Mouse (Mus musculus) embryo, embryonic 11.5 days (tissue): Measurements from ENCODE around the gene Ank2.
"Not testable (repeated sequence)": the region's sequence is repeated elsewhere in the genome, so short reads cannot be mapped to it uniquely, and the experiment has no call there.

Experiments
- DNase-seq: peaks from one replicate; pipeline ENCODE4 v3.0.0-alpha.2; 2012; ENCODE audit warnings: low read depth, low spot score

Gene Ank2

DNA sequence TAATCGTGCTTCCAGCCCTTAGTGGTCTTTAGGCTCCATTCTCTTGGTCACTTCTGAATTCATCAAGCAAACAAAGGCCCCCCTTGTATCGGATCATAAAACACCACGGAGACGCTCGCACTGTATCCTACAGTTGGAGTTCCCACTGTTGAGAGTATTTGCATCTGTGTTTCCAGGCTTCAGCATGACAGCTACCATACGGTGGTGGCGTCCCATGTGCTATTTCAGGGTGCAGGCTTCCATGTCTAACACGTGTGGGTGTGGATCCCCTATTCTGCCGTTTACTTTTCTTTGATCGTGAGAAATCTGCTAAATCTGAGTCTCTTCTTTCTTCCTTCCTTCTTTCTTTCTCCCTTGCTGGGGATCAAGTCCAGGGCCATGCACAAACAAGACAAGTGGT is 14.0 kb downstream of the Ank2 start:
- DNase-seq, result no peak

DNA sequence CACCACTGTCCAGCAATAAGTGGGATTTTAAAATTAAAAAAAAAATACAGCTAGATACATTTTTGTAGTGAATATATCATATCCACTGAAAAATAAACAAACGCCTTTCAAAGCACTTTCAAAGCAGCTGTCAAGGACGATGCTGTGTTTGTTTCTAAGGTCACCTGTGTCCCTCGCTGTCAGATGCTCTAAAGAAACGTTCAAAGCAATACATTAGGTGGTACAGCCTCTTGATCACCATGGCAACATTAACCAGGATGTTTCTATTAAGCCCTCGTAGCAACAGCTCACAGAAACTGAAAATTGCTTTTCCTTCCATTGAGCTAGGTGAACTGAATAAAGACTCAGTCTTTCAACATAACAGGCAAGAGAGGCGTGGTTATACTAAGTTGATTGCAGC is 17.5 kb downstream of the Ank2 start:
- no peak for DNase-seq

DNA sequence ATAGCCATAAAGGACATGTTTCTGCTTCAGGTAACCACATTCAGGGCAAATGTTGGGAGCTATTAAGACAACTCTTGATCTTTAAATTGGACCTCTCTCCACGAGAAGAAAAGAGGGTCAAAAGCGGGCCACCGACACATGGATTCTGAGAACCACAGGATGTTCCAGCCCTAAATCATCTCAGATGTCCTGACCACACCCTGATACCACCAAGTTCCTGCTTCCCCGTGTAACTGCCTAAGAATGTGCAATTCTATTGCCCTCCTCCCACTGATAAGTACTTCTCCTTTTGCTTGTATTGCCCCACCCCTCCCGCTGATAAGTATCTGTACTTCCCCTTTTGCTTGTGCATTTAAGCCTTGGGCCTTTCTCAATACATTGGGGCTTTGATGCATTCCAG is 18.8 kb downstream of the Ank2 start:
- not testable (repeated sequence) for DNase-seq

DNA sequence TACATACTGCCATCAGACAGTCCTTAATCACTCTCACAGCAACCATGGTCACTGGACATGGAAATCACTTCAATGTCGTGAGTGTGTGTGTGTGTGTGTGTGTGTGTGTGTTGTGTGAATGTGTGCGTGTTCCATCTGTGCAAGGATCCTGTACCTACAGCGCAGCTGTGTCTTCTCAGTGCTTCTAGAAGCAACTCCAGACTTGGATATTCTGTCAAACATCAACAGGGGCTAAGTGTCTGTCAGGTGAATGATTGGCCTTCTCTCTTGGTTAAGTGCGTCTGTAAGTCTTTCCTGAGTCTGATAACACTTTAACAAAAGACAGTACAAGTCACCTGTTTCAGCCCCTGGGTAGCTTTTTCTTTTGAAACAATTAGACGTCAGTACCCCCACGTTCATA is 25.0 kb downstream of the Ank2 start:
- no peak for DNase-seq

DNA sequence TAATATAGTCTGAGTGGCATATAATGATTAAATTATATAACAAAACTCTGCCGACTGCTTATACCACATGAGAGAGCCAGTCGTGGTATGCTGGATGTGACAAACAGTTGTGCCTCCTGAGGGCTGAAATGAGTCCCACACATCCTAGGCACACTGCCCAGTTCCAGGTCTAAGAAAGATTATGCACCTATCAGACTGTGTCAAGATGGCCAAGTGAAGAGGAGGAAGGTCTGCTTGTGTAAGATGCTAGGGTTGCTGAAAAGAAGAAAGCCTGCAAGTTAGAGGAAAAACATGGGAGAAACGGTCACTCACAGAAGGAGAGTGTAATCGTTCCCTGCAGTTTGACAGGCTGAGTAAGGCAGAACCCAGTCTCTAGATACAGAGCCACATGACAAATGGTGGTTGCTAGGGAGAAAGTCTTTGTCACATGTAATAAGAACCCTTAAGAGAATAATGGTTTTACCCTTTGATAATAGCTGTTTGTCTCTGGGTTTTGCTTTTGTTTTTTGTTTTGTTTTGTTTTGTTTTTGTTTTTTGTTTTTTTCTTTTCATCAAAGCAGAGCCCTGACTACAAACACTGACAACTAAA is 29.9 kb downstream of the Ank2 start:
- DNase-seq, result no peak

DNA sequence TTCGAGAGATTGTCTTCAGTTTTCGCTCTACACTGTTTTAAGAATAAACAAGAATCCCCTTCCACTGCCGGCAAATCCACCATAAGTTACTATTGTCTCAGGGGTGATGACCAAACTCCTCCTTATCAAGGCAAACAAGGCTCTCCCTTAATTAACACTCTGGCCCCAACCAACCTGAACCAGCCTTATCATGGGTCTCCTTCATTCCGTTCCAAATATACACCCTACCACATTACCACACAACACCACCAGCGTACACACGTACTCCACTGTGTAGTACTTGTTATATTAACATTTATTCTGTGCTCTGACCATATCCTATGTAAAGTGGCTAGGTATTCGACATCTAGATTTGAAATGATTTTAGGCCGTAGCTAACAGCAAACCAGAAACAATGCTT is 30.6 kb downstream of the Ank2 start:
- DNase-seq, result no peak

DNA sequence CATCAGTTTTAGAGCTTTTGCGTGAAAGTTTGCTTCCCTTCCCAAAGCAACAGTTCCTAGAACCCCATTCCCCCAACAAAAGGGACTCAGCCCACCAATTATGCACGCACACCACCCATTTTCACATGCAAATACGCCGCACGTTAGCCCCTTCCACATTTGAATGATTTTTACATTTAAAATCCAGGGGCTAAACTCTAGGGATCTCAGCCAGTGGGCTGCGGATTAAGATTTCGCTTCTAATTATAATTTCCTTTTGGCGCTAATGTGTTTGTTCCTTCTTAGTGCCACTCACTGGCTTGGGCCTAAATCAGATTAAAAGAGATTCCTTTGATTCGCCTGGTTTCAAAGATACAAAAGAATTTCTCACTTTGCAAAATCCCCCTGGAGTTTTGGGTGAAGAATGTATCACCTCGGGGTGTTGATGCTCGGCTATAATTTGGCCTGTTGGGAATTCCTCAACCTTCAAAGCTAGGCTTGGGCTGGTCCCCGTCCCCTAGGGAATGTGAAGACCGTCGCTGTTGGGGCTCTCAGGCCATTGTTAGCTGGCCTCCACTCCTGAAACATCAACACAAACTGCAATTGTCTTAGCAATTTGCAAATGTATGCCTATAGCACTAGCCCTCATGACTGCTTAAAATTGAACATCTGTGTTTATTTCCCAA is 35.2 kb downstream of the Ank2 start:
- DNase-seq, result no peak

DNA sequence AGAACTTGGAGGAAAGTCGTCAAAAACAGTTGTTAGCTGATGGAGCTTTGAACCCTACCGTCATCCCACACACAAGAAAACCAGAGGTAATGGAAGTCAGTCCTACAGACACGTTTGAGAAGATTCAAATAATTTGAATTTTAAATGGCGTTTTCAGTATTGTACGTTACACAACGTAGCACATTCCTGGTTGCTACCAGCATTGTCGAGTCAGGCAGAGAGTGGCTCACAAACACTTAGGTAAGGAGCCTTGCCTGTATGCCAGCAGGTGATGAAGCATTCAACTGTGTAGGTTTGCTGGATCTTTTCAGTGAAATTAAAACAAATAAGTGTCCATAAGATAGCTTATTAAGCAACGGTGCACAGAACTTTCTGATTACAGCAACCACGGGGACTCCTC is 36.0 kb downstream of the Ank2 start:
- DNase-seq, result no peak

DNA sequence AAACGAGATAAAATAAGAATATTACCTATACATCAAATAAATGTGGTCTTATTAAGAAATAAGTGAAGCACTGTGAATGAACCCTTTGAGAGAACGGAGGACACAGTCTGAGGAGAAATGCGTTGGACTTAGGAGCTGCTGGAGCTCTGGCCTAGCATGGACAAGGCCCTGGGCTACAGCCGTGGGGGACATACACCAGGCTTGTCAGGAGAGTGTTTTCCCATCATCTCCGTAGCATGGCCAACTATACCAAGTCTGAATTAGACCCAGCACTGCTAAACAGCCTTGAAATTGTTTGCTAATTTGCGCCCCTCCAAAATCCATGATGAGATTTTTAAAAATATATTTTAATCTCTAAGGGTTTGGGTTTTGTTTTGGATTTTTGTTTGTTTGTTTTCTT is 36.7 kb downstream of the Ank2 start:
- no peak for DNase-seq

DNA sequence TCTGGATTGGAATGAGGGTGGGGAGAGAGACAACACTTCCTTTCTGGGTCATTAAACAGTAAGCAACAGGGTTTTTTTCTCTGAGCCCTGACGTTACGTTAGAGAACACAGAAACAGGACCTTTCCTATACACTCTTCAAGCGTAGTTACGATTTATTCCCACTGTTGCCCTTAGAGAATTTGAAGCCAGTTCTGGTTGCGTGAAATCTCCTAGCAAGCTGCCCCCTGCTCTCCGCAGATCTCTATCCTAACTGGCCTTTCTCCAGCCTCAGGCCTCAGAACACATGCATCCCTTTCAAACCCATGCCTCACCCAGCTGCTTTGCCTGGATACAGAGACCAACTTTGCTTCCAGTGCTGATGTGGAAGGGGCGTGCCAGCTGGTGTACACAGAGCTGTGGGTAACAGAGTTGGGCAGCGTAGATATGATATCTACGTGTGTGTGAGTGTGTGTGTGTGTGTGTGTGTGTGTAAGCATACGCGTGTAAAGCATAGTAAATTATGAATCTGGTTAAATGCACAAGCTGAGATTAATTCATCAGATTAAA is 38.2 kb downstream of the Ank2 start:
- no peak for DNase-seq

DNA sequence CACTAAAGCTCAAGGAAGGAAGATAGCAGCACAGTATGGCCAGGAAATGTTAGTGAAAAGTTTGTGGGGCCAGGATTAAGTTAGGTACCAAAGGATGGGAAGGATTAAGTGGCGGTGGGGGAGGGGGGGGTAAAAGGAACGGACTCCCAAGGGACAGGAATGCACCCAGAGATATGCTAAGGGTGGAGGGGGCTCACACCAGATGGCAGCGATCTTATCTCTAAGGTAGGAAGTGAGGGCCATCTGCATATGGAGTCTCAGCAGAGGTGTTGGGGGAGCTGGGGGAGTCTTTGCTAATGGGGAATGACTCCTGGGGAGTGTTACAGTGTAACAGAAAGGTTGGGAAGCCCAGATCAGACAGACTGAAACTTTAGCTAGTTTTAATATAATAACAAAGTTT is 39.3 kb downstream of the Ank2 start:
- no peak for DNase-seq

DNA sequence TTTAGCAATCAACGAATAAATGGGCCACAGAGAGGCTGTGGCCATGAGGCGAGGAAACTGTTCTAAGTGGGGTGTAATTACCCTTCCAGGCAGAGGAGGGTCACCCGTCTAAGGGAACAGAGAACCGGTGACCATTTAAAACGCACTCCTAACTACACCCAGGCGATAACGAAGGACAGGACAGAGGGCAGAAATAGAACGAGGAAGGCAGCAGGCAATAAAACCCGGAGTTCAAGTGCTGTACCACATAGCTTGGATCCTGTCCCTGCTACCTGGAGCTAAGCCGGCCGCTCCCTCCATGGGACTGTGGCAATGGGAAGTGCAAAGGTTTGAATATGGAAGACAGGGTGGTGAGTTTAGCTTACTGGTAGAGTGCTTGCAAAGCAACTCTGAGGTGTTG is 40.2 kb downstream of the Ank2 start:
- no peak for DNase-seq

DNA sequence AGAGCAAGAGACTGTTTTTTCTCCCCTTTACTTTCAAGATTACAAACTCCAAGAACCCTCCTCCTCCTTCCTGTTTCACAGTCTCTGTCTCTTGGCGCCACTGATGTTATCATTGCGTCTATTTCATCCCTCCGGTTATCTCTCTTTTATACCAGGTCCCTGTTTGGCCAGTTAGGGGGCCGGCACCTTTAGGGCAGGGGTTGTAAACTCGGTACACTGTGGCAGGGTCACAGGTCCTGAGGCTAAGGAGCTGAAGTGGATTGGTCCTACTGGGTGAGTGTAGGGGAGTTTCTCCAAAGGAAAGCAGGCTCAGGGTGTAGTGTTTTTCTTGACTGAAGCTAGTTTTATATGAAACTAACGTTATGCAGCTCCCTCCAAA is 40.7 kb downstream of the Ank2 start:
- DNase-seq, result no peak

DNA sequence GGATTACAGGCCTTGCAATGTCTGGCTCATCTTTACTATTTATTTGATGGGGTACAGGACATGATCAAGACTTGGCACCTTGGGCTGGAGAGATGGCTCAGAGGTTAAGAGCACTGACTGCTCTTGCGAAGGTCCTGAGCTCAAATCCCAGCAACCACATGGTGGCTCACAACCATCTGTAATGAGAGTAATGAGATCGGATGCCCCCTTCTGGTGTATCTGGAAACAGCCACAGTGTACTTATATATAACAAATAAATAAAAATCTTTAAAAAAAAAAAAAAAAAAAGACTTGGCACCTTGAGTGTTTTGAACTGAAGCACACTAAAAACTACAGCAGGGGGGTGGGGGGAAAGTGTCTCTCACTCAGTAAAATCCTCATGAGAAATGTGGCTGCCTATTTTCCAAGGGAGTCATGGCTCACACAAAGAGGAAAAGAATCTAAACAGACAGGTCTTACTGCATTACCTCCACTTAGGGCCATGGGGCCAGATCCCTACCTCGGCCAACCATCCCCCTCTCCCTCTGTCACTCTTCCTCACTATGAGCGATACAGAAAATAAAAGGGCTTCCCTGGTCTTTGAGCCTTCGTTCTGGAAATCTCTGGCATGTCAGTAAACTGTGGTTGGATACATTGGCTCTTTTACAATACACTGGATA is 41.3 kb downstream of the Ank2 start:
- DNase-seq, result no peak

DNA sequence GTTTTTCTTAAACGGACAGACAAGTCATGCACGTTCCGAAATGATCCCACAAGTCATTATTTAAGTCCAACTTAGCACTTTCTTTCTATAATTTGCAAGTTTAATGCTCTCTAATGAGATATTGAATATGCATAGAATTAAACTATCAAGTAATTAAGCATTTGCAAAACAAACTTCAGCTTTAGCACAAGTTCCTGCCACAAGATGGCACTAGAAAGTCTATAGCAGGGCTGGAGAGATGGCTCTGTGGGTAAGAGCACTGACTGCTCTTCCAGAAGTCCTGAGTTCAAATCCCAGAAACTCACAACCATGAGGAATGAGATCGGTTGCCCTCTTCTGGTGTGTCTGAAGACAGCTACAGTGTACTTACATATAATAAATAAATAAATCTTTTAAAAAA is 45.4 kb downstream of the Ank2 start:
- no peak for DNase-seq

DNA sequence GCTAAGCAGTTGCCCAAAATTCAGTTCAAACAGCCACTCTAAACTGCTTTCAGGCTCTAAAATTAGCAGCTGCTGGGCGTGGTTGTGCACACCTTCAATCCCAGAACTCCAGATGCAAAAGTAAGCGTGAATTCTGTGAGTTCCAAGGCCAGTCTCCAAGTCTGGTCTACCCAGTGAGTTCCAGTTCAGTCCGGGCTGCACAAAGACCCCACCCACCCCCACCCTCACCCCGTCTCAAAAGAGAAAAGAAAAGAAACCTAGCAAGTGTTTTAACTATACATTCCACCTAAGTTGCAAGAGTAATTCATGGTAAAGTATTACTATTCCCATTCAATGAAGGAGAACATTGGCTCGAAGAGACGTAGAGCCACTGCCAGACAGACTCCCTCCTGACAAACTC is 45.9 kb downstream of the Ank2 start:
- no peak for DNase-seq

DNA sequence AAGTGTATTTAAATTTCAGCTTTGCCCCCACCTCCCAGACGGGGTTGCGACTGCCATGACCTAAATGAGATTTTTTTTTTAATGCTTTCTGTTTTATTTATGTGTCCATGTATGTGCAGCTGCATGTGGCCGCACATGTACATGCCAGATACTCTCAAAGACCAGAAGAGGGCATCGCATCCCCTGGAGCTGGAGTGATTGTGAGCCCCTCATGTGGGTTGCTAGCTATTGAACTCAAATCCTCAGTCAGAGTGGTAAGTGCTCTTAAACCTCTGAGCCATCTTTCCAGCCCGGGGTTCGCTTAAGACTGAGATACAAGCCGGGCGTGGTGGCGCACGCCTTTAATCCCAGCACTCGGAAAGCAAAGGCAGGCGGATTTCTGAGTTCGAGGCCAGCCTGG is 46.9 kb downstream of the Ank2 start:
- DNase-seq, result no peak

DNA sequence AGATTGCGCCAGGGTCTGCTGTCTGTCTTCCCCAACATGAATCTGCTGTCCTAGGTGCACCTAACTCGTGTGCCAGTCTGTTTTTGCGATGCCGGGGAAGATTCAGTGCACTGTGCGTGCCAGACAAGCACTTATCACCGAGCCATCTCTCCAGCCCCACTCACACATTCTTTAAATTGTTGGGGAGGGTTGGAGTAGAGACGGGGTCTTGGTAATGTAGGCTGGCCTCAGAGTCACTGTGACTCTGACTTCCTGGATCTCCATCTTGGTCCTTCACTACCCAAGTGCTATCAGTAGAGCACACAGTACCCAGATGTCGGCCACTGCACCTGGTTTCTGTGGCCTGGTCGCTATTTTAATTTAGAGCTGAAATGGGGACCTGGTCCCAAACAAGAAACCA is 47.4 kb downstream of the Ank2 start:
- DNase-seq, result no peak

DNA sequence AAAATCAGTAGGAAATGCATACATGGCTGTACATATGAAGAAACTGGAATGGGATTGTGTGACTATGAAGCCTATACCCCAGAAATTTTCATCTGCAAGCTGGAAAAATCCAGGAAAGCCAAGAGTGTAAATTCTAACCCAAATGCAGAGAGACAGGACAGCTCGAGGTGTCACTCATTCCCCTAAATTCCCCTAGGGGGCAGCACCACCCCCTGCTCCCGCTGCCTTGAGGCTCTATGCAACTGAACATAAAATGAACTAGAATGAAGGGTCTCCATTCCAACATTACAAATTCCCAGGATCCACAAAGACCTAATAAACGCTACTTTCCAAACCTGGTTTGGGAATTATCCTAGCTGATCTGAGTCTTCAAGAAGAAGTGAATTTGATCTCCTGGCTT is 48.1 kb downstream of the Ank2 start:
- peak; percentile 29 for DNase-seq

DNA sequence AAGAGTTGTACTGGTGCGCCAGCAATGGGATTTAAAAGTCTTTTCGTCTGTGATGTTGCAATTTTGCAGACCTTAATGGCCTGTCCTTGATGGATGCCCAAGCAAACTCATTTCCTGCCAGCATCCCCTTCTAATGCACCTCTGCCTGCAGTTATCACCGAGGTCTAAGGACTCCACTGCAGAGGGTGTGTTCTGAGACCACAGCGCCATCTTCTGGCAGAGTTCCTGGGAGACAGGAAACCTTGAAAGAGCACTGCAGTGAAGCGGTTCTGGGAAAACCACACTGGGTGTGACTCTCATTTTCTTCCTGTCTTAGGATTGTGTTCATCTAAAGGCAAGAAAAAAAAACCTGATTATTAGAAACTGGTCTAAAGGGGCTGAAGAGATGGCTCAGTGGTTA is 53.0 kb downstream of the Ank2 start:
- DNase-seq, result peak; percentile 53

DNA sequence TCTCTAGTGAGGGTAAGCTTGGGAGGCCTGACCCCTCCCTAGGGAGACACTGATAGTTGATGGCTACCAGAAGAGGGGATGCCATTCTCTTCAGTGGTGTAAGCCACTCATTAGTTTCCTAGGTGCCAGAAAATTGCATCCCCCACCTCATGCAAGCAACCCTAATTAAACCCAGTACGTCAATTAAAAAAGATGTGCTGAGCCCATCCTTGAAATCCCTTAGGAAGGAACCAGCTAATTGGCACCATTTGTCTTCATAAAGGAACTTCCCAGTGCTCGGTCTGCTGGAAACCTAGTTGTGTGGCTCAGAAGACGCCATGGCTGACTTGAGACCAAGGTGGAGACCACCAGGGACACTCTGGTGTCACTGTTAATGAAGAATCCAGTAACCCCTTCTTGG is 65.9 kb downstream of the Ank2 start:
- no peak for DNase-seq

DNA sequence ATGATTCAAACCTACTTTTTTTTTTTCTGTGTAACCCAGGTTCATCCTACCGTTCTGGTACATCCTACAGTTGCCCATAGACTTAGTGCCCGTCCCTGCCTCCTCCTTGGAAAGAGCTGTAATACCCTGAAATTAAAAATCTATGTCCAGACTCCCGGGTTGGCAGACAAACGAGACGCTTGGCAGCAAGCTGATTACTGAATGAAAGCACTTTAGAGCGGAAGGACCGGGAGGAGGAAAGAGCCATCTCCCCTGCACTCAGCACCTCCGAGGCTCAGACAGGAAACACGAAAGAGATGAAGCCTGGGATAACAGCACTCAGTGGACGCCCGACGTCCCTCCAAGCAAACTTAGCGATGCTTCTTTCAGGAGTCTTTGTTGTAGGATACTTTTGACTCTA is 69.3 kb downstream of the Ank2 start:
- no peak for DNase-seq

DNA sequence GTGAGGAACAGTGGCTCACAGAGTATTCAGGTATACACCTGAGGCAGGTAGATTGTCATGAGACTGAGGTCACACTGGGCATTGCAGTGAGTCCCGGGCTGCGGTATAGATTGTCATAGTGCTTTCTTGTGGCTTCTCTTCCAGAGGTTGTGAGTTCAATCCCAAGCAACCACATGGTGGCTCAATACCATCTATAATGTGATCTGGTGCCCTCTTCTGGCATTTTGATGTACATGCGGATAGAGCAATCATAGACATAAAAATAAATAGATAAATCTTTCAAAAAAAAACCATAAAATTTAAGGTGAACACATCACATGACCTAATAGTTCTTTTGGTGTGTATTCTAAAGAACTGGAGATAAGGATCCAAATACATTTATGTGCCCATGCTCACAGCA is 70.6 kb downstream of the Ank2 start:
- DNase-seq, result no peak
